Mouse (Mus musculus) 3134 (cell line): ENCODE data around the gene Ccr10.
A peak's percentile ranks its signal among the peaks of the same experiment; 100 is the strongest.

Source experiments
- DNase-seq: peaks from one replicate; pipeline ENCODE4 v3.0.0-alpha.2; 2011; ENCODE audit warnings: low spot score; ENCODE audit not compliant: insufficient read length; ENCODE audit errors: extremely low read depth

Gene Ccr10

DNA sequence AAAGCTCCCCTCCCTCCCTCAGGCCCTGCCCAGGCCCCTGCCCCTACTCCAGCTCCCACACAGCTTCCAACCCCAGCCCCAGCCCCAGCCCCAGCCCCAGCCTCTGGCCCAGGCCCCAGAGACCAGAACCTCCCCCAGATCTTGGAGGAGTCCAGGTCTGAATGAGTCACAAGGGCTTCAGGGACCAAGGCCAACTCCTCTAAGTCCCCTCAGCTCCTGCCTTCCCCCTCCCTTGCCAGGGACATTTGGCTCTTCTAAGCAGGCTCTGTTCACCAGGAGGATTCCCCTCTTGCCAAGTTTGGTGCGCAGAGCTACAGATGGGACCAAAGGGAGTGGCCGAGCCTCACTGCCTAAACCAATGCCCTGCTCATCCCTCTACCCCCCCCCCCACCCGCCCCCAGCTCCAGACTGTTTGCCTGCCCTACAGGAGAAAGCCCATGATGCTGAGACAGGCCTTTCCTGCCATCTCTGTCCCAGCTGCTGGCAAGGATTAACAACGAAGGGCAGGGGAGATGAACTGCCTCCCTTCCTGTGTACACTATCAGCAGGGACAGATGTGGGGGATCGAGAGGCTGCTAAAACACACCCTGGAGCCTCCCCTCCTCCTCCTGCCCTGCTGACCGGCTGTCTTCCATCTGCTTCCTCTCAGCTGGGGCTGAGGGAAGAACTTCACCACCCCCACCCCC, 14.4 kb upstream of the Ccr10 start:
- peak; percentile 70 for DNase-seq

DNA sequence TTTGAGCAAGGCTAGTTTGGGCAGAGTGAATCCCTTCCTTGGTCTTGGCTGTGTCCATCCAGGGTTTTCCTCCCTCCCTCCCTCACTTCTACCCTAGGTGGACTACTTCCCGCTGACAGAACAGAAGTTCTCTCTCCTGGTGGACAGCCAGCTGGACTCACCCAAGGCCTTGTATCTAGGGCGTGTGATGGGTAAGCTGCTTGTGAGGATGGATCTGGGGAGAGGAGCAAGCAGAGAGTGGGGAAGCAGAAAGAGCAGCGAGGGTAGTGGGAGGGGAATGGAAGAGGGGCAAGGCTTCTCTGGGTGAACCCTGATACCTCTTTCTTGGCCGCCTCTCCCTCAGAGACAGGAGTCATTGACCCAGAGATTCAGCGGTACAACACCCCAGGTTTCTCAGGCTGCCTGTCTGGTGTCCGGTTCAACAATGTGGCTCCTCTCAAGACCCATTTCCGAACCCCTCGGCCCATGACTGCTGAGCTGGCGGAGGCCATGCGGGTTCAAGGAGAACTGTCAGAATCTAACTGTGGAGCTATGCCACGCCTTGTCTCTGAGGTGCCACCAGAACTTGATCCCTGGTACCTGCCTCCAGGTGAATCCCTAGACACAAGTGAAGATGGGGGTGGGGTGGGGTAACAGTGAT, 13.0 kb upstream of the Ccr10 start:
- no peak for DNase-seq

DNA sequence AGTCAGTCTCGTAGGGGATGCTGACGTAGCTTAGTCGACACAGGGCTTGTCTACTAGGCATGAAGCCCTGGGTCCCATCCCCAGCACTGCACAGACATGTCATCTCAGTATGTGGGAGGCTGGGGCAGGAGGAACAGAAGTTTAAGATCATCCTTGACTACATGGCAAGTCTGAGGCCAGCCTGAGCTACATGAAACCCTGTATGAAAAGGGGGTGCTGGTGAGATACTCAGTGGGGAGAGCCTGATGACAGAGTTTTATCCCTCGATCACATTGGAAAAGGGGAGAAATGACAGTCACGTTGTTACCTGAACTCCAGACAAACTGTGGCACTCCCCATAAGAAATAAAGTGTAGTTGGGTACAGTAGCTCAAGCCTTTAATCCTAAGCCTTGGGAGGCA, 12.3 kb upstream of the Ccr10 start:
- no peak for DNase-seq

DNA sequence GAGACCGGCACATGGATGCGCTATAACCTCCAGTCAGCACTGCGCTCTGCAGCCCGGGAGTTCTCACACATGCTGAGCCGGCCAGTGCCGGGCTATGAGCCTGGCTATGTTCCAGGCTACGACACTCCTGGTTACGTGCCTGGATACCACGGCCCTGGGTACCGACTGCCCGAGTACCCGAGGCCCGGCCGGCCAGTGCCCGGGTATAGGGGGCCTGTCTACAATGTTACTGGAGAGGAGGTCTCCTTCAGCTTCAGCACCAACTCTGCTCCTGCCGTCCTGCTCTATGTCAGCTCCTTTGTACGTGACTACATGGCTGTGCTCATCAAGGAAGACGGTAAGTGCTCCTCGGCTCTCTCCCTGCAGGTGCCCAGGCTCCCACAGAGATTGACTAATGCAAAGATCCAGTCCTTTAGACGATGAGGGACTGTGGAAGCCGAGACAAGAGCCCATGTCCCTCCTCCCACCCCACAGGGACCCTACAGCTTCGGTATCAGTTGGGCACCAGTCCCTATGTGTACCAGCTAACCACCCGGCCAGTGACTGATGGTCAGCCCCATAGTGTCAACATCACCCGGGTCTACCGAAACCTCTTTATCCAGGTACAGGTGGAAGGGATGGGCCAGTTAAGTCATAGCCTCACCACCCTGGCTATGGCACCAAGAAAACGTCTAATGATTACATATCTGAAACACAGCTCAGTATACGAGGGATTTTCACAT, 11.4 kb upstream of the Ccr10 start:
- DNase-seq: no peak

DNA sequence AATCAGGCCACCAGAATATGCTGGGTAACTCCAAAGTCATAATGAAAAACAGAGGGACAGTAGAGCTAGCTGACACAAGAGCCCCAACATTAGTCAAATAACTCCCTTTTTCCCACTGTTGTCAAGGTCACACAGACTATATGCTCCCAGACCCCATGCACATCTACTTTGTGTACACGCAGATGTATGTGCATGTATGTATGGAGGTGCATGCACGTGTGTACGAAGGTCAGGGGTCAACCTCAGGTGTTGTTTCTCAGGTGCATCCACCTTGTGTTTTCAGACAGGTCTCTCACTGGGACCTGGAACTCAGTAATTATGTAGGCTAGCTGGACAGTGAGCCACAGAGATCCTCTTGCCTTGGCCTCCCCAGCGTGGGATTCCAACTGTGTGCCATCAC, 10.2 kb upstream of the Ccr10 start:
- DNase-seq: no peak

DNA sequence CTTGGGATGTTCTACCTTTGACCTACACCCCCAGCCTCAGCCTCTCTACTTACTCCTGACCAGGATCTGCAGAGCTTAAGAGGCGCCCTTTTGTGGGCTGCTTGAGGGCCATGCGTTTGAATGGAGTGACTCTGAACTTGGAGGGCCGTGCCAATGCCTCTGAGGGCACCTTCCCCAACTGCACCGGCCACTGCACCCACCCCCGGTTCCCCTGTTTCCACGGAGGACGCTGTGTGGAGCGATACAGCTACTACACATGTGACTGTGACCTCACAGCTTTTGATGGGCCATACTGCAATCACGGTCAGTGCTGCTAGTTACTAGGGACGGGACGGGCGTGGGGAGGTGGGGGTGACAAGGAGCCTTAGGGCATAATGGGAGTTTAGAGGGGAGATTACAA, 9.7 kb upstream of the Ccr10 start:
- no peak for DNase-seq

DNA sequence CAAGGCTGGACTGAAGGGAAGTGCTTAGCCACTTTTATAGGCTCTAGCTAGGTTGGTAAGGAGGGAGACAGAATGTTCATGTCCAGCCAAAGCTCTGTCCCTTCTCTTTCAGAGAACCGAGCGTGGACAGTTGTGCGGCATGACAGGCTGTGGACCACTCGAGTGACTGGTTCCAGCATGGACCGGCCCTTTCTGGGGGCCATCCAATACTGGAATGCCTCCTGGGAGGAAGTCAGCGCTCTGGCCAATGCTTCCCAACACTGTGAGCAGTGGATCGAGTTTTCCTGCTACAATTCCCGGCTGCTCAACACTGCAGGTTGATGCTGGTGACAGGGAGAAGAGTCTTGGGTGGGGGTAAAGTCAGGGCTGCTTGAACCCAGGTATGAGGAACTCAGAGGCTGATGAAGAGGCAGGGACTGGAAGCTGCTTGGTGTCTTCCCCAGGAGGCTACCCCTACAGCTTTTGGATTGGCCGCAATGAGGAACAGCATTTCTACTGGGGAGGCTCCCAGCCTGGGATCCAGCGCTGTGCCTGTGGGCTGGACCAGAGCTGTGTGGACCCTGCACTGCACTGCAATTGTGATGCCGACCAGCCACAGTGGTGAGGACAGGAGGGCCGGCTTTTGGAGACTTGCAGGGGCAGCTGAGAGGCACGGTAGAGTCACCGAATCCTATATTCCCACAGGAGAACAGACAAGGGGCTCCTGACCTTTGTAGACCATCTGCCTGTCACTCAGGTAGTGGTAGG, 7.7 kb upstream of the Ccr10 start:
- DNase-seq: no peak

DNA sequence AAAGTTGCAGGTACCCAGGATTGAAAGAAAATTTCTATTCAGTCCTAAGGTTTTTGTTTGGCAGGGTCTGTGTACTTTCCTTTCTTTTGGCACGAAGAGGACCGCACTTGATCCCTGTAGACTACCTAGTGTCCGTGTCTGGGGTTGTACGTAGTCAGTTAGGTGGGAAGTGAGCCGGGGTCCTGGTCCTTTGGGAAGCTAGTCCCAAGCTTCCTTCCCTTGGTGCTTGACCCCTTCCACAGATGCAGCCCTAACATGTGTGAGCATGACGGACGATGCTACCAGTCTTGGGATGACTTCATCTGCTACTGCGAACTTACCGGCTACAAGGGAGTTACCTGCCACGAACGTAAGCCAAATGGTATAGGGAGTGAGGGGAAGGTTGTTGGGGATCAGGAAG, 6.7 kb upstream of the Ccr10 start:
- no peak for DNase-seq

DNA sequence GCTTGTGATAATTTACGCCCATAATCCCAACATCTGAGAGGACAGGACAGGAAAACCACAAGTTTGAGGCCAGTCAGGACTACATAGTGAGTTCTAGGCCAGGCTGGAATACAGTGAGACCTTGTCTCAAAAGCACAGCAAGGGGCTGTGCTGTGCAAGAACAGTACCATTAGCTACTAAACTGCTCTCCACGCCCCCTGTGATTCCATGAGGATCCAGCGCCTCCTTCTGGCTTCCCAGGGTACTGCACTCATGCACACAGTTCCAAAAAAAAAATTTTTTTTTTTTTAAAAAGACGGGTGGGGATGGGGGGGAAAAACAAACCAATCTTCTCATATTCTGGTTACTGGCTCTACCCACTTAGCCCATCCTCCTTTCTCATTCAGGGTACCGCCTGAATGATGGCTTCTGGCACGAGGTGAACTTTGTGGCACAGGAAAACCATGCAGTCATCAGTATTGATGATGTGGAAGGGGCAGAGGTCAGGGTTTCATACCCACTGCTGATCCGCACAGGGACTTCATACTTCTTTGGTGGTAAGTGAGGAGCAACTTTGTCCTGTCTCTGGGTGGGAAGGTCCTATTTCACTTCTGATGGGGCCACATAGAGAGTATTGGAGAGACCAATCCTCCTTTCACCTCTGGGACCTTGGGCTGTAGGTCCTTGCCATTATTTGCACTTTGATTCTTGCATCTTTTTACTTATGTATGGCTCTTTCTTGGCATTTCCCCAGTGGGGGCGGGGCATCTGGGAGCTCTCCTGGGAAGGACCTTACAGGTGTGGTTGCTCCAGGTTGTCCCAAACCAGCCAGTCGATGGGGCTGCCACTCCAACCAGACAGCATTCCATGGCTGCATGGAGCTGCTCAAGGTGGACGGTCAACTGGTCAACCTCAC, 5.8 kb upstream of the Ccr10 start:
- no peak for DNase-seq

DNA sequence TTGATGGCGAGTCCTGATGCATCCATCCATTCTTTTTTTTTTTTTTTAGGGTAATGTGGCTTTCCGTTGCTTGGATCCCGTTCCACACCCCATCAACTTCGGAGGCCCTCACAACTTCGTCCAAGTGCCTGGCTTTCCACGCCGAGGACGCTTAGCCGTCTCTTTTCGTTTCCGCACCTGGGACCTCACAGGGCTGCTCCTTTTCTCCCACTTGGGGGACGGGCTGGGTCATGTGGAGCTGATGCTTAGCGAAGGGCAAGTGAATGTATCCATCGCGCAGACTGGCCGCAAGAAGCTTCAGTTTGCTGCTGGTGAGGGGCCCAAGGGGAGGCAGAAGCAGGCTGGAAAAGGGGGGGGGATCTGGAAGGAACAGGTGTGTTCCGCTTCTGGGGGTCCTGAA, 5.0 kb upstream of the Ccr10 start:
- no peak for DNase-seq

DNA sequence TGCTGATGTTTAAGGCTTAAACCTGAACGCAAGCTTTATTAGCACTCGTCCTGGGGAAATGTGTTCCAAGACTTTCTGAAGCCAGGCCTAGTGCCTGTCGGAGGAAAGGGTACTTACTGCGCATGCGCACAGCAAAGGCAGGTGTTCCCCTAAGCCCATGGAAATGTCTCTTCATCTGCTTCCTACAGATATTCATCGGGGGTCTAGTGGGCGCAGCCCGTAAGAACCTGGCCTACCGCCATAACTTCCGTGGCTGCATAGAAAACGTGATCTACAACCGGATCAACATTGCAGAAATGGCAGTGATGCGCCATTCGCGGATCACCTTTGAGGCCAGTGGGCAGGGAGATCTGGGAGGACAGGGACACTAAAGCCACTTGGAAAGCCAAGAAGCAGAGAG, 4.1 kb upstream of the Ccr10 start:
- DNase-seq: no peak

DNA sequence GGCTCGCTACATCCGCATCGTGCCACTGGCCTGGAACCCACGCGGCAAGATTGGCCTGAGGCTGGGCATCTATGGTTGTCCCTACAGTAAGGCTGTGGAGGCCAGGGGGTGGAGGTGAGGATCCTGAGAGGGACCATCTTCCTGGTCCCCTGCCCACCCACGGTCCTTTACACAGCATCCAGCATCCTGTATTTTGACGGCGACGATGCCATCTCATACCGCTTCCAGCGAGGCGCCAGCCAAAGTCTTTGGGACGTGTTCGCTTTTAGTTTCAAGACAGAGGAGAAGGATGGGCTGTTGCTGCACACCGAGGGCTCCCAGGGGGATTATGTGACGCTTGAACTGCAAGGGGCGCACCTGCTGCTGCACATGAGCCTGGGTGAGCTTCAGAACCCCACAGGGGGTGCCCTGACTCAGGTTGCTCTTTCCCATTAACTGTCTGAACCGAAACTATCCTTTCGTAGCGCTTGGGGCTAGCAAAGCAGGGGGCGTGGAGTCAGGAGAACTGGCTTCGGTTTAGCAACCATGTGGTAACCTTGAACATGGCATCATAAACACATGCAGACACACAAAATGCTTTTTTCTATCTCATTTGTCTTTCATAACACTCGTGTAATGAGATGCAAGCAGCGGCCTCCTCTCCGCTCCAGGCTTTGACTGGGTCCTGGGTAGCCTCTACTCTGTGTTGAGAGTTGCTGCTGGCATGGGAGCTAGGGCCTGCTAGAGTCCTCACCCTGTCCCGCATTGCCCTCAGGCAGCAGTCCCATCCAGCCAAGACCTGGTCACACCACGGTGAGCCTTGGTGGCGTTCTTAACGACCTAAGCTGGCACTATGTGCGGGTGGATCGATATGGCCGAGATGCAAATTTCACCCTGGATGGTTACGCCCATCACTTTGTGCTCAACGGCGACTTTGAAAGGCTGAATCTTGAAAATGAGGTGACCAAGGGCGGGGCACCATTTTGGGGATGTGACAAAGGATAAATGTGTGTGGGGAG, 3.1 kb upstream of the Ccr10 start:
- DNase-seq: no peak

DNA sequence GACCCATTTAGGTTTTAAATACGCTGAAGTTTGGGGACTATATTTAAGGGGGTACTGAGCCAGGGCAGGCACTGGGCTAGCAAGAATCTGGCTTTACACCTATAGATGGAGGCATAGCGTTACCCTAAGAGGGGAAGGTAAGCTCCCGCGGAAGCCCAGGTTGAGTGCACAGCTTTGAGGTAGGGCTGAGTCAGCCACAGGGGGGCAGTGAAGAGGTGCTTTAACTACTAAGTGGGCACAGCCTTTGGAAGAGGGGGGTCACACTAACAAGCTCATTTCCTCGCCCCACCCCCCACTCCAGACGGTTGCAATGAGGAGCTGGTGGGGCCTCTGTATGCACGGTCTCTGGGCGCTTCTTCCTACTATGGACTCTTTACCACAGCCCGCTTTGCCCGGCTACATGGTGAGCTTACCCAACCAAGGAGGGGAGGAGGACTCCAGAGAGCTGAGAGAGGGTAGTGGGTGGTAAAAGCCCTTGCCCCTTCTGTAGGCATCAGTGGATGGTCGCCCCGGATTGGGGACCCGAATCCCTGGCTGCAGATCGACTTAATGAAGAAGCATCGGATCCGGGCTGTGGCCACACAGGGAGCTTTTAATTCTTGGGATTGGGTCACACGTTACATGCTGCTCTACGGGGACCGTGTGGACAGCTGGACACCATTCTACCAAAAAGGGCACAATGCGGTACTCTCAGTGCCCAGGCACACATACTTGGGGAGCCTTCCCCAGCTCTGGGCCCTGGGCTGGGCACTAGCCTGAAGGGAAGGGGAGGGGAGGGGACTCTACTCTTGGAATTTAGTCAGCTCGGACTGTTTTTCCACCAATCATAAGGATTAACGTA, 1.9 kb upstream of the Ccr10 start:
- no peak for DNase-seq

DNA sequence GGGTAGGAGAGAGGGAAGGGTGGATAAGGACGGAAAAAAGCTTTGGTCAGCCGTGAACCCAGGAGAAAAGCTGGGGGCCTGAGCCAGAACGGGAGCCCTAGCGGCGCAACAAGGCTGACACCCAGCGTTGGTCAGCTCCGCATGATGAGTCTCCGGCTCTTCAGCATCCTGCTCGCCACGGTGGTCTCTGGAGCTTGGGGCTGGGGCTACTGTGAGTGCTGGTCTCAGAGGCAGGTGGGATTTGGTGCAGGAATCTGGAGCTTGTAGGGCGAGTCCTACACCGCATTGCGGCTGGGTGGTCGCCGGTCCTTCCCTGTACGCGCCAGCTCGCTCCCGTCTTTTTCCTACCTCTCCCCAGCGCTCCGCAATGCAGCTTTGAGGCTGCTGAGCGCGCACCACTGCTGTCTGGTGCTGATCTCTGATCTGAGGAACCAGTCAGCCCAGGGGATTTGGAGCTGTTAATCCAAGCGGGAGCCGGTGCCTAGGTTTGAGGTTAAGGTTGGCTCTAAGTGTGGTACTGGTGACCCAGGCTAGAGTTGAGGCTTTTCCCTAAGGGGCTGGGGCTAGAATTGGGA, 961 bp upstream of the Ccr10 start:
- no peak for DNase-seq

DNA sequence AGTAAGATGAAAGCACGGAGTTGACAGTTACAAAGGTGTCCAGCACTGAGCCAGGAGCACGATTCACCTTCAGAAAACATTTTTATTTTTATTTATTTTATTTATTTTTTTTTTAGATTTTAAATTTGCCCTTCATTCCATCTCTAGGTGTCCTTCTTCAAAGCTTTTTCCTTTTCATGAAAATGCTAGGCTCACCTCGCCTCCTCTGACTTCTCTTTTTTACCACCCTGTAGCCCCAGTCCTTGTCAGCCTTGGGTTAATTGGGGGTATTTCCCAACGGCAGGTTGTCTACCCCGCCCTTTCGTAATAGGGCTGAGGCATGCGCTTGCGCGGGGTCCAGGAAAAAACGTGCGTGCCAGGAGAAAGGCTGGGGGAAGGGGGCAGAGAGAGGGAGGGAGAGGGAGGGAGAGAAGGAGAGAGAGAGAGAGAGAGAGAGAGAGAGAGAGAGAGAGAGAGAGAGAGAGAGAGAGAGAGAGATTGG, 433 bp upstream of the Ccr10 start:
- DNase-seq: no peak

DNA sequence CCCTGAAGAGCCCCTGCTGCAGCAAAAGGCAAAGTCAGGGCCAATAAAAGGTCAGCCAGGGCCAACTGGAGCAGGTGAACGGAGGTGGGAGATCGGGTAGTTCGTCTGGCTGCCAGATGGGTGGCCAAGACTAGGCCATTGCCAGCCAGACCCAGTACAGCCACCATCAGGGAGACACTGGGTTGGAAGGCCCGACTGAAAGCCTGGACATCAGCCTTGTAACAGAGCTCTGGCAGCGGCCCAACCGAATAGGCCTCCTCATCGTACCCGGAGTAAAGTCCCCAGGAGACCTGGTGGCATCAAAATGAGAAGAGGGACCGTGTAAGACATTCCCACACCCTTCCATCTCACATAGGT, 876 bp downstream of the Ccr10 start:
- DNase-seq: peak; percentile 67

DNA sequence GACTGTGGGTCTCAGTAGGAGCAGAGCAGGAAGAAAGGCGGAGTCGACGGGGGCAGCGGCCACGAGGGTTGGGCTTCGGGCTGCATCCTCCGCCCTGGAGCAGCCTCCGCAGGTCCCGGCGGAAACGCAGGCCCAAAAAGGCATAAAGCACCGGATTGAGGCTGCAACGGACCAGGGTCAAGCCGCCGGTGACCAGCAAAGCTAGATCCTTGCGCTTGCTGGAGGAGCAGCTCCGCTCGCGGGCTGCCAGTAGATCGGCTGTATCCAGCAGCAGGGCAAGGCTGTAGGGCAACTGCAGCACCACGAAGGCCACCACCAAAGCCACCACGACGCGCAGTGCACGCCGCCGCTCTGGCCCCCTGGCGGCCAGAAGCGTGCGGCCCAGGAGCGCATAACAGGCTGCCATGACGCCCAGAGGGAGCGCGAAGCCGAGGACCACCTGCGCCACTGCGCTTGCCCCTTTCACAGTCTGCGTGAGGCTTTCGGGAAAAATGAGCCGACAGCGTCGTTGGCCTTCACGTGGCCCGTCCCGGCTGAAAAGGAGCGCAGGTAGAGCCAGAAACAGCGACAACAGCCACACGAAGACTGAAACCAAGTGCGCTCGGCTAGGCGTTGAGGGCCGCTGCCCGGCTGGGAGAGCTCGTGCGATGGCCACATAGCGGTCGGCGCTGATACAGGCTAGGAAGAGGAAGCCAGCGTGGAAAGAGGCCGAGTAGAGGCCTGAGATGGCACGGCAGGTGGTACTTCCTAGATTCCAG, 1.4 kb downstream of the Ccr10 start:
- DNase-seq: peak; percentile 93
